Mouse (Mus musculus) C2C12 (cell line): ENCODE measurements around the gene Hist1h4h. TPM values are rescaled to one million over a fixed set of nuclear protein-coding genes. Genes with fewer than 3 reads are reported as not detected.
"Not testable (repeated sequence)": the region's sequence is repeated elsewhere in the genome, so short reads cannot be mapped to it uniquely, and the experiment has no call there.

ENCODE experiments used
- H3K27me3 ChIP-seq: one replicate; pipeline ENCODE4 v1.6.1; 2011; ENCODE audit not compliant: control insufficient read depth, insufficient read depth, insufficient read length
- H3K36me3 ChIP-seq: one replicate; pipeline ENCODE4 v1.6.1; 2011; ENCODE audit not compliant: control insufficient read depth, insufficient read depth
- H3K4me3 ChIP-seq: one replicate; pipeline ENCODE4 v1.5.1; 2011; ENCODE audit warnings: mild to moderate bottlenecking, control low read depth; ENCODE audit not compliant: poor library complexity, insufficient read depth, severe bottlenecking
- H3K79me2 ChIP-seq: one replicate; pipeline ENCODE4 v1.6.1; 2011; ENCODE audit not compliant: control insufficient read depth, insufficient read depth
- H3K79me3 ChIP-seq: one replicate; pipeline ENCODE4 v1.6.1; 2011; ENCODE audit warnings: low read depth, control low read depth
- H3ac ChIP-seq: one replicate; pipeline ENCODE3; 2011; ENCODE audit warnings: low read depth; ENCODE audit not compliant: control insufficient read depth, insufficient read length
- CEBPB ChIP-seq: IDR thresholded peaks from one replicate; pipeline ENCODE4 v1.6.1; 2011; ENCODE audit warnings: low read depth, mild to moderate bottlenecking, control low read depth, moderate library complexity
- CTCF ChIP-seq: IDR thresholded peaks from one replicate; pipeline ENCODE4 v1.5.1; 2011; ENCODE audit not compliant: control insufficient read depth, insufficient read depth, insufficient read length
- FOSL1 ChIP-seq: IDR thresholded peaks from one replicate; pipeline ENCODE4 v1.8.0; 2011; ENCODE audit warnings: mild to moderate bottlenecking, low read length; ENCODE audit not compliant: poor library complexity, insufficient read depth, severe bottlenecking
- MAX ChIP-seq: IDR thresholded peaks from one replicate; pipeline ENCODE4 v1.6.1; 2011; ENCODE audit warnings: mild to moderate bottlenecking, control low read depth
- MYOD1 ChIP-seq: IDR thresholded peaks from one replicate; pipeline ENCODE4 v1.6.1; 2011; ENCODE audit warnings: low read depth; ENCODE audit not compliant: control insufficient read depth, insufficient read length
- MYOG ChIP-seq: IDR thresholded peaks from one replicate; pipeline ENCODE4 v1.6.1; 2011; ENCODE audit not compliant: control insufficient read depth, insufficient read length; ENCODE audit errors: extremely low read depth
- USF1 ChIP-seq: IDR thresholded peaks from one replicate; pipeline ENCODE4 v1.6.1; 2011; ENCODE audit warnings: low read depth, mild to moderate bottlenecking, control low read depth, moderate library complexity
- polyA plus RNA-seq: library from polyadenylated mRNA; unstranded; fragments of >200 nt; fragmentation: generic; extraction: Trizol; gene quantifications from one replicate; pipeline ENCODE4 v1.2.1, GENCODE M21; 2012; ENCODE audit warnings: missing spikeins

Hist1h4h gene
- polyA plus RNA-seq, 1 experiment: 6.9 TPM

- H3K4me3 ChIP-seq: no peak overlapping the region
- no peaks in the 10 kb centered on the region for H3K36me3 ChIP-seq
- no peaks in the 10 kb centered on the region for H3K27me3 ChIP-seq
- H3K79me2 ChIP-seq: peaks cover 15% of the 10 kb centered on the region
- H3ac ChIP-seq: no peak overlapping the region
- TF ChIP-seq CTCF: no peak
- TF ChIP-seq USF1: no peak
- TF ChIP-seq MYOD1: no peak
- TF ChIP-seq MYOG: no peak
- TF ChIP-seq FOSL1: no peak
- TF ChIP-seq MAX: no peak
- no peak for TF ChIP-seq CEBPB
- H3K79me3 ChIP-seq: no peaks in the 10 kb centered on the region
Observed at GRCm38 (mm10) chr13:23541497-23541896, 10.6 kb downstream of the Hist1h4h start.

- not testable (repeated sequence) for H3K27me3 ChIP-seq, H3K79me2 ChIP-seq, H3K79me3 ChIP-seq, H3K36me3 ChIP-seq
- H3K4me3 ChIP-seq: peak overlapping the region; percentile 30
- H3ac ChIP-seq: peak overlapping the region; percentile 65
Observed at GRCm38 (mm10) chr13:23542225-23542980, 11.6 kb downstream of the Hist1h4h start.

GRCm38 (mm10) chr13:23542999-23543607, 12.3 kb downstream of the Hist1h4h start, which contains the start of gene Hist1h2bh:
Hist1h2bh (minus strand) TSS chr13:23543392.
- H3K79me2 ChIP-seq, H3K27me3 ChIP-seq, H3K79me3 ChIP-seq, H3K36me3 ChIP-seq: not testable (repeated sequence)
- peak; percentile 97 for TF ChIP-seq CEBPB
- H3K4me3 ChIP-seq: peak within 1 kb of the TSS; percentile 30
- peak within 1 kb of the TSS; percentile 65 for H3ac ChIP-seq

GRCm38 (mm10) chr13:23543965-23544786, 13.3 kb downstream of the Hist1h4h start, which contains the start of gene Hist1h3f:
Hist1h3f (plus strand) TSS chr13:23544052.
- no peak for TF ChIP-seq USF1
- no peak for TF ChIP-seq MYOD1
- TF ChIP-seq FOSL1: no peak
- TF ChIP-seq MAX: no peak
- TF ChIP-seq CTCF: no peak
- no peak for TF ChIP-seq CEBPB
- TF ChIP-seq MYOG: no peak
- Histone ChIP-seq H3K4me3 (peak within 1 kb of the TSS; percentile 30), H3K79me2 (no peaks in the 10 kb centered on the region), H3ac (peak within 1 kb of the TSS; percentile 65), H3K27me3 (no peaks in the 10 kb centered on the region), H3K79me3 (no peaks in the 10 kb centered on the region), H3K36me3 (no peaks in the 10 kb centered on the region)

GRCm38 (mm10) chr13:23544787-23545120, 13.9 kb downstream of the Hist1h4h start:
- H3K79me2 ChIP-seq, H3K79me3 ChIP-seq: not testable (repeated sequence)

GRCm38 (mm10) chr13:23546694-23547093, 15.8 kb downstream of the Hist1h4h start:
- Histone ChIP-seq H3K79me3 (no peaks in the 10 kb centered on the region), H3ac (no peak overlapping the region), H3K36me3 (no peaks in the 10 kb centered on the region), H3K79me2 (no peaks in the 10 kb centered on the region), H3K27me3 (no peaks in the 10 kb centered on the region), H3K4me3 (no peak overlapping the region)
- TF ChIP-seq MAX: no peak
- no peak for TF ChIP-seq CTCF
- no peak for TF ChIP-seq MYOG
- TF ChIP-seq CEBPB: no peak
- TF ChIP-seq MYOD1: no peak
- TF ChIP-seq USF1: no peak
- TF ChIP-seq FOSL1: no peak

More at GRCm38 (mm10) chr13:23544787-23545120, 13.9 kb downstream of the Hist1h4h start:
- not testable (repeated sequence) for H3K27me3 ChIP-seq, H3K4me3 ChIP-seq, H3K36me3 ChIP-seq, H3ac ChIP-seq
